Mouse (Mus musculus) megakaryocyte, embryonic 14.5 days (primary cell): ENCODE data around the gene Ptprn2.

Experiments used
- FLI1 ChIP-seq: IDR thresholded peaks from 2 replicates; pipeline ENCODE4 v1.6.1; 2012; ENCODE audit warnings: low read length, inconsistent platforms, mixed read lengths
- GATA1 ChIP-seq: IDR thresholded peaks from 3 replicates; pipeline ENCODE4 v1.6.1; 2012; ENCODE audit warnings: mixed read lengths, low read length, inconsistent platforms, borderline replicate concordance

GRCm38 (mm10) chr12:116587548-116587947 is 102.0 kb downstream of the Ptprn2 start:
- TF ChIP-seq FLI1 = no peak
- no peak for TF ChIP-seq GATA1
